Mouse (Mus musculus): ENCODE measurements around the gene Tspan9. TPM values are rescaled to one million over a fixed set of nuclear protein-coding genes. Genes with fewer than 3 reads are reported as not detected.

Gene Tspan9
- polyA plus RNA-seq, 1 experiment = 87.8 TPM

GRCm38 (mm10) chr6:128108324-128109035 is 34.9 kb downstream of the Tspan9 start:
- TF ChIP-seq FLI1 (IDR thresholded peaks at IDR 0.05; ENCODE audit: low read length) = no peak
- TF ChIP-seq GATA1 (IDR thresholded peaks at IDR 0.05; ENCODE audit: borderline replicate concordance, low read length) = no peak
- Histone ChIP-seq H3K4me3 (replicated peaks) (peak overlapping the region; percentile 59), H3K4me1 (peaks cover 99% of the 10 kb centered on the region), H3K27me3 (replicated peaks) (peaks cover 2% of the 10 kb centered on the region), H3K9me3 (no peaks in the 10 kb centered on the region), H3K36me3 (replicated peaks; ENCODE audit: low read length) (peaks cover 77% of the 10 kb centered on the region)

- no peaks in the 10 kb centered on the region for H3K27me3 ChIP-seq (replicated peaks)
Measured at GRCm38 (mm10) chr6:128107698-128108097, 35.7 kb downstream of the Tspan9 start.

DNA sequence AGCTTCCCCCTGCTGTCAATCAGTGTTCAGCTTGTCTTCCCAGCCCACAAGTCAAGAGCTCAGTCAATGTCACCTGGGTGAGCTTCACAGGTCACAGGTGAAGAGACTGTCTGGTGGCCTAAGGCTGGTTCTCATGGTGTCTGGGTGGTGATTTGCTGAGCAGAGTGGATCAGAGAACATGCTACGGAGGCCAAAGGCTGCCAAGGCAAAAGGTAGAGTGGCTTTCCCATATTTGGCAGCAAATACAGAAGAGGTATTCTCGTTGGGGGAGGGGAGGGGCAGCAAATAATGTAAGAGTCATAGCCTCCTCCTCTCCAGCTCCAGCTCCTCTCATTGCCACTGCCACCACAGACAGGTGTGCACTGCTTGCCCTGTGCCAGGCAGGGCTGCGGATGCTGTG is 37.2 kb downstream of the Tspan9 start:
- Histone ChIP-seq H3K4me1 (peaks cover 99% of the 10 kb centered on the region), H3K36me3 (replicated peaks; ENCODE audit: low read length) (peaks cover 61% of the 10 kb centered on the region), H3K4me3 (replicated peaks) (peak overlapping the region; percentile 64), H3K27me3 (replicated peaks) (no peaks in the 10 kb centered on the region), H3K9me3 (no peaks in the 10 kb centered on the region)
- TF ChIP-seq FLI1 (IDR thresholded peaks at IDR 0.05; ENCODE audit: low read length) = no peak
- TF ChIP-seq GATA1 (IDR thresholded peaks at IDR 0.05; ENCODE audit: borderline replicate concordance, low read length) = no peak

More at GRCm38 (mm10) chr6:128107698-128108097, 35.7 kb downstream of the Tspan9 start:
- Histone ChIP-seq H3K4me1 (peaks cover 99% of the 10 kb centered on the region), H3K4me3 (replicated peaks) (peak overlapping the region; percentile 25), H3K9me3 (no peaks in the 10 kb centered on the region), H3K36me3 (replicated peaks; ENCODE audit: low read length) (peaks cover 72% of the 10 kb centered on the region)
- TF ChIP-seq FLI1 (IDR thresholded peaks at IDR 0.05; ENCODE audit: low read length) = no peak

DNA sequence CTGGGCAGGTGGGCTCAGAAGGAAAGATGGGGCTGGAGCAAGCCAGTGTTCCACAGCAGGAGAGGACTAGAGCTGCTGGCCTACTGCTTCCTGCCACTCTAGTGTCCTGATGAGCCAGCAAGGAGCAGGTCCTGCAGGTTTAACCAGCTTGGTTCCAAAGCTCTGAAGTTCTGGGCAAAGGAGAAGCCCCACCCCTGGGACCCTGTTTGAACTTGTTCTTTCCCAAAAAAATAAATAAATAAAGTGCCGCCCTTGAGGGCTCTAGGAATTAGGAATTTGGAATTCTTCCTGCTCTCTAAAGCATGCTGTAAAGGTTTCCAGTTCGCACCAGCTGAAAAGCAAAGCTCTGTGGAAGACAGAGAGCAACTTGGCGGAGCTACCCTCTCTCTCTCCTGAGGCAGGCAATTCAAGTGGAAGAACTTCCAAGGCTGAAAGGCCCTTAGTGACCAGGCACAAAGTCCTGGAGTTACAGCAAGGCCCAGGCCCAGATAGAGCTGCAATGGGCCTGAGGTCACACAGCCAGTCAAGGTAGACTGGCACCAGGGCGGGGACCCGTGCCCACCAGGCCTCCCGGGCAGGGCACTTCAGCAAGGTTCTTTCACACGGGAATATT is 38.6 kb downstream of the Tspan9 start:
- Histone ChIP-seq H3K4me3 (replicated peaks) (peak overlapping the region; percentile 62), H3K4me1 (peaks cover 100% of the 10 kb centered on the region), H3K27me3 (replicated peaks) (no peaks in the 10 kb centered on the region), H3K9me3 (no peaks in the 10 kb centered on the region), H3K36me3 (replicated peaks; ENCODE audit: low read length) (peaks cover 63% of the 10 kb centered on the region)
- no peak for TF ChIP-seq FLI1 (IDR thresholded peaks at IDR 0.05; ENCODE audit: low read length)
- no peak for TF ChIP-seq GATA1 (IDR thresholded peaks at IDR 0.05; ENCODE audit: borderline replicate concordance, low read length)

- Histone ChIP-seq H3K4me3 (replicated peaks) (peak overlapping the region; percentile 24), H3K4me1 (peaks cover 100% of the 10 kb centered on the region), H3K36me3 (replicated peaks; ENCODE audit: low read length) (peaks cover 70% of the 10 kb centered on the region), H3K27me3 (replicated peaks) (no peaks in the 10 kb centered on the region), H3K9me3 (no peaks in the 10 kb centered on the region)
- no peak for TF ChIP-seq FLI1 (IDR thresholded peaks at IDR 0.05; ENCODE audit: low read length)
- no peak for TF ChIP-seq GATA1 (IDR thresholded peaks at IDR 0.05; ENCODE audit: borderline replicate concordance, low read length)
Measured at GRCm38 (mm10) chr6:128103874-128104273, 39.5 kb downstream of the Tspan9 start.

- Histone ChIP-seq H3K36me3 (replicated peaks; ENCODE audit: low read length) (peaks cover 70% of the 10 kb centered on the region), H3K27me3 (replicated peaks) (no peaks in the 10 kb centered on the region), H3K4me3 (replicated peaks) (peak overlapping the region; percentile 81), H3K9me3 (no peaks in the 10 kb centered on the region), H3K4me1 (peaks cover 100% of the 10 kb centered on the region)
- peak; percentile 96 for TF ChIP-seq FLI1 (IDR thresholded peaks at IDR 0.05; ENCODE audit: low read length)
- TF ChIP-seq GATA1 (IDR thresholded peaks at IDR 0.05; ENCODE audit: borderline replicate concordance, low read length) = peak; percentile 94
Measured at GRCm38 (mm10) chr6:128102296-128102999, 40.9 kb downstream of the Tspan9 start.

DNA sequence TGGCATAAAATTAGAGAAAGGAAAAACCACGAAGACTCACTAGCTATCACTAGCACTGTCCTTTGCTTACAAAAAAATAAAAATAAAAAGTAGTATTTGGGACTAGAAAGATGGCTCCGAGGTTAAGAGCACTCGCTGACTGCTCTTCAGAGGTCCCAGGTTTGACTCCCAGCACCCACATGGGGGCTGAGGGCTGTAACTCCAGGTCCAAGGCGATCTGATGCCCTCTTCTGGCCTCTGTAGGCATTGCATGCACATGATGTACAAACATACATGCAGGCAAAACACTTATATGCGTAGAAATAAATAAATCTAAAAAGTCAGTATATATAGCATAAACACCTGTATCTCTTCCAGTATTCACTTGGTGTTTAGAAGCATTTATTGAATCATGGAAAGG is 43.5 kb downstream of the Tspan9 start:
- Histone ChIP-seq H3K9me3 (no peaks in the 10 kb centered on the region), H3K27me3 (replicated peaks) (peaks cover 12% of the 10 kb centered on the region), H3K36me3 (replicated peaks; ENCODE audit: low read length) (peaks cover 72% of the 10 kb centered on the region), H3K4me1 (peaks cover 100% of the 10 kb centered on the region), H3K4me3 (replicated peaks) (no peak overlapping the region)
- TF ChIP-seq GATA1 (IDR thresholded peaks at IDR 0.05; ENCODE audit: borderline replicate concordance, low read length) (no peak), FLI1 (IDR thresholded peaks at IDR 0.05; ENCODE audit: low read length) (no peak)

DNA sequence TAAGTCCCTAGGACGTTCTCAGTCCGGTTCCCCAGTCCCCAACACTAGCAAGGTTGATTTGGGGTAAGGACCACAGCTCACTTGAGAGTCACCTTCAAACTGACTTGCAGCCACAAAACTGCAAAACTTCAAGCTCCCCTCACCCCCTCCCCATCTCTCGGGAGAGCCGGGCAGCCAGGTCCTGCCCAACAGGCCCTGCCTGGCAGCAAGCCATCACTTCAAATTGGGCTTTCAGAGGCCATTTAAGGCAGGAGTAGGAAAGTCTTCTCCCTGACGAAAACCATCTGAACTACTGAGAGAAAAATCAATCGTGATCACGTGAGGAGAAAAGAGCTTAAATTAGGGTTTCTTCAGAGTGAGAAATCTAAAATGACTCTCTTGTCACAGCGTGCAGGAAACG is 44.2 kb downstream of the Tspan9 start:
- no peak overlapping the region for H3K4me3 ChIP-seq (replicated peaks)
- TF ChIP-seq FLI1 (IDR thresholded peaks at IDR 0.05; ENCODE audit: low read length) = no peak
- no peak for TF ChIP-seq GATA1 (IDR thresholded peaks at IDR 0.05; ENCODE audit: borderline replicate concordance, low read length)
- H3K9me3 ChIP-seq = no peaks in the 10 kb centered on the region
- H3K36me3 ChIP-seq (replicated peaks; ENCODE audit: low read length) = peaks cover 72% of the 10 kb centered on the region
- peaks cover 100% of the 10 kb centered on the region for H3K4me1 ChIP-seq
- H3K27me3 ChIP-seq (replicated peaks) = peaks cover 19% of the 10 kb centered on the region

GRCm38 (mm10) chr6:128096521-128096920 is 46.9 kb downstream of the Tspan9 start:
- peaks cover 19% of the 10 kb centered on the region for H3K27me3 ChIP-seq (replicated peaks)

DNA sequence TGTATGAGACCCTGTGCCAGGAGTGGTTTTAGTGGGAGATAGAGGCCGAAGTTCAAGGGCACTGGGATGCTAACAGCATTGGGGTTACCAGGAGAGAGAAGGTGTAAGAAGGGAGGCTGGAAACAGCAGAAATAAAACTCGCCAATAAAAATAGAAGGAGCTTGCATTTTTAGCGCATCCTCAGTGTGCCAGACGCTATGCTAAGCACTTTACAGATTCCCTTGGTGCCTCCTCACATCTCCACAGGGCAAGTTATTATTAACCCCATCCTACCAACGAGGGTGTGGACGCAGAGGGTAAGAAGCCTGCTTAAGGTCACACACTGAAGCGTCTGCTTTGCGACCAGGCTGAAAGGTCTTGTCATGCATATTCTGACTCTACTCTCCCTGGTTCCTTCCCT is 47.5 kb downstream of the Tspan9 start:
- H3K36me3 ChIP-seq (replicated peaks; ENCODE audit: low read length) = peaks cover 91% of the 10 kb centered on the region
- TF ChIP-seq GATA1 (IDR thresholded peaks at IDR 0.05; ENCODE audit: borderline replicate concordance, low read length) (no peak), FLI1 (IDR thresholded peaks at IDR 0.05; ENCODE audit: low read length) (no peak)
- H3K4me1 ChIP-seq = peaks cover 100% of the 10 kb centered on the region
- no peaks in the 10 kb centered on the region for H3K9me3 ChIP-seq
- no peak overlapping the region for H3K4me3 ChIP-seq (replicated peaks)
- peaks cover 19% of the 10 kb centered on the region for H3K27me3 ChIP-seq (replicated peaks)

More at GRCm38 (mm10) chr6:128096521-128096920, 46.9 kb downstream of the Tspan9 start:
- no peak overlapping the region for H3K4me3 ChIP-seq (replicated peaks)
- TF ChIP-seq FLI1 (IDR thresholded peaks at IDR 0.05; ENCODE audit: low read length) = no peak
- TF ChIP-seq GATA1 (IDR thresholded peaks at IDR 0.05; ENCODE audit: borderline replicate concordance, low read length) = no peak
- H3K9me3 ChIP-seq = no peaks in the 10 kb centered on the region
- H3K36me3 ChIP-seq (replicated peaks; ENCODE audit: low read length) = peaks cover 90% of the 10 kb centered on the region
- peaks cover 100% of the 10 kb centered on the region for H3K4me1 ChIP-seq
